Mouse (Mus musculus) E14TG2a.4 (cell line): Measurements from ENCODE around the gene Eppin.
A peak's percentile ranks its signal among the peaks of the same experiment; 100 is the strongest.
"Not testable (repeated sequence)": the region's sequence is repeated elsewhere in the genome, so short reads cannot be mapped to it uniquely, and the experiment has no call there.

Experiments
- H3K27me3 ChIP-seq: 2 replicates; pipeline ENCODE4 v1.6.1; 2014; ENCODE audit warnings: low read length, control low read depth; ENCODE audit not compliant: insufficient read depth
- H3K36me3 ChIP-seq: 2 replicates; pipeline ENCODE4 v1.6.1; 2014; ENCODE audit warnings: low read length, control low read depth; ENCODE audit not compliant: insufficient read depth
- H3K4me1 ChIP-seq: replicated peaks from 2 replicates; pipeline ENCODE4 v1.6.1; 2014; ENCODE audit warnings: low read depth, low read length, control low read depth
- H3K4me3 ChIP-seq: replicated peaks from 2 replicates; pipeline ENCODE4 v1.5.1; 2014; ENCODE audit warnings: mild to moderate bottlenecking, low read length
- H3K9me3 ChIP-seq: 2 replicates; pipeline ENCODE4 v1.6.1; 2014; ENCODE audit warnings: low read length, control low read depth
- CTCF ChIP-seq: conservative IDR thresholded peaks from 2 replicates; pipeline ENCODE4 v1.5.1; 2014; ENCODE audit warnings: low read length
- NANOG ChIP-seq: IDR thresholded peaks from 2 replicates; pipeline ENCODE4 v1.6.1; 2014; ENCODE audit warnings: borderline replicate concordance, low read length, mixed read lengths
- POU5F1 ChIP-seq: IDR thresholded peaks from 2 replicates; pipeline ENCODE4 v1.6.1; 2014; ENCODE audit warnings: low read length, borderline replicate concordance

Gene Eppin

GRCm38 (mm10) chr2:164593494-164593893, at the start of gene Eppin:
Eppin (minus strand) TSS chr2:164593594.
- TF ChIP-seq POU5F1: no peak
- TF ChIP-seq NANOG: no peak
- no peak for TF ChIP-seq CTCF
- Histone ChIP-seq H3K4me1 (peaks cover 17% of the 10 kb centered on the region), H3K9me3 (no peaks in the 10 kb centered on the region), H3K4me3 (no peak within 1 kb of the TSS), H3K36me3 (no peaks in the 10 kb centered on the region), H3K27me3 (no peaks in the 10 kb centered on the region)

GRCm38 (mm10) chr2:164641881-164642673, 48.7 kb upstream of the Eppin start:
- peaks cover 21% of the 10 kb centered on the region for H3K4me1 ChIP-seq
- no peaks in the 10 kb centered on the region for H3K27me3 ChIP-seq
- 0 out of 2 replicates have a peak overlapping the region, but pooled peaks have one; percentile 3 for H3K4me3 ChIP-seq
- no peaks in the 10 kb centered on the region for H3K36me3 ChIP-seq
- TF ChIP-seq CTCF (no peak), NANOG (no peak; the same call in 1 of the 2 replicates), POU5F1 (no peak)
- no peaks in the 10 kb centered on the region for H3K9me3 ChIP-seq

GRCm38 (mm10) chr2:164641129-164641528, 47.7 kb upstream of the Eppin start:
- H3K4me3 ChIP-seq: no peak overlapping the region
- peaks cover 21% of the 10 kb centered on the region for H3K4me1 ChIP-seq
- no peaks in the 10 kb centered on the region for H3K36me3 ChIP-seq
- H3K9me3 ChIP-seq: no peaks in the 10 kb centered on the region
- no peaks in the 10 kb centered on the region for H3K27me3 ChIP-seq
- no peak for TF ChIP-seq POU5F1

DNA sequence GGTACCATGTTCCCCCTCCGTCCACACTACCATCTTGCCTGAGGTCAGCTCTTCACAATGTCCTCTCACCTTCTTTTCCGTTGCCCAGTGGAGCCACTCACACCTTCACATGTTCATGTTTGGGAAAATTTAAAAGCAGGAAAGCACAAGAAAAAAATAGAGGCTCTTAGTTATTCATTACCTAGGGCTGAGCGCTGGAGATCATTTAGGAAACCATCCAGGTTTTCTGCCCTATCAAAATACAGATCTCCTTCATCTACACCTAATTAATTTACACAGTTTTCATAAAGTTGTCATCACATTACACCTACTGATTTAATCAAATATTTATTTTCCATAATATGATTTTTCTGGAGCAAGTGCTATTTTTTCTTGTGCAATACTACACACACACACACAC, 45.3 kb upstream of the Eppin start, which contains the start of gene Wfdc16:
TSS of gene Wfdc16 (minus strand) at position 101 of the 400 bp plus-strand sequence.
- Histone ChIP-seq H3K27me3 (0 out of 2 replicates have a peak, but pooled peaks cover 3% of the 10 kb centered on the region), H3K4me3 (no peak within 1 kb of the TSS), H3K4me1 (peaks cover 28% of the 10 kb centered on the region), H3K9me3 (no peaks in the 10 kb centered on the region), H3K36me3 (no peaks in the 10 kb centered on the region)
- TF ChIP-seq NANOG: no peak
- TF ChIP-seq POU5F1: no peak
- no peak for TF ChIP-seq CTCF

- H3K36me3 ChIP-seq: no peaks in the 10 kb centered on the region
- H3K9me3 ChIP-seq: no peaks in the 10 kb centered on the region
- no peak for TF ChIP-seq NANOG
- TF ChIP-seq CTCF: peak; percentile 69
- TF ChIP-seq POU5F1: no peak
- H3K4me3 ChIP-seq: peak overlapping the region; percentile 43; the same call in 1 of the 2 replicates
- H3K27me3 ChIP-seq: 0 out of 2 replicates have a peak, but pooled peaks cover 3% of the 10 kb centered on the region
- H3K4me1 ChIP-seq: peaks cover 6% of the 10 kb centered on the region; the same call in 1 of the 2 replicates
These were observed 41.9 kb upstream of the Eppin start for GRCm38 (mm10) chr2:164635266-164635665.

GRCm38 (mm10) chr2:164621775-164622174, 28.4 kb upstream of the Eppin start:
- Histone ChIP-seq H3K9me3 (peaks cover 6% of the 10 kb centered on the region), H3K27me3 (no peaks in the 10 kb centered on the region), H3K4me1 (no peaks in the 10 kb centered on the region), H3K36me3 (no peaks in the 10 kb centered on the region), H3K4me3 (no peak overlapping the region)
- TF ChIP-seq NANOG (no peak), CTCF (0 out of 2 replicates have a peak, but pooled peaks have one; percentile 2), POU5F1 (no peak)

GRCm38 (mm10) chr2:164619050-164619449, 25.7 kb upstream of the Eppin start:
- no peak for TF ChIP-seq CTCF
- TF ChIP-seq POU5F1: no peak
- TF ChIP-seq NANOG: no peak
- H3K27me3 ChIP-seq: no peaks in the 10 kb centered on the region
- no peaks in the 10 kb centered on the region for H3K4me1 ChIP-seq
- H3K9me3 ChIP-seq: peaks cover 6% of the 10 kb centered on the region
- H3K4me3 ChIP-seq: no peak overlapping the region
- no peaks in the 10 kb centered on the region for H3K36me3 ChIP-seq

DNA sequence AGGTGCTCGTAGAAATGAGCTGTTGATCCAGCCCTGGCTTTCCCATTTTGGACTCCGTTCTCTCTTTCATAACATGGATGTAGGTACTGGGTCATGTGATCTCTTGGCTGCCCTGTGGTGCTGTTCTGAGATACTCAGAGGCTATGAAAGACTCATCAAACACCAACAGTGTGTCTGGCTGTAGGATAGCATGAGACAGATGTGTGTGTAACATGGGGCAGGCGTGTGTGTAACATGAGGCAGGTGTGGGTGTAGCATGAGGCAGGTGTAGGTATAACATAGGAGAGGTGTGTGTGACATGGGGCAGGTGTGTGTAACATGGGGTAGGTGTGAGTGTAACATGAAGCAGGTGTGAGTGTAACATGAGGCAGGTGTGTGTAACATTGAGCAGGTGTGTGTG, 22.0 kb upstream of the Eppin start:
- no peak overlapping the region for H3K4me3 ChIP-seq
- no peaks in the 10 kb centered on the region for H3K36me3 ChIP-seq
- no peaks in the 10 kb centered on the region; the same call in 1 of the 2 replicates for H3K27me3 ChIP-seq
- H3K4me1 ChIP-seq: no peaks in the 10 kb centered on the region
- peaks cover under 1% of the 10 kb centered on the region; the same call in 1 of the 2 replicates for H3K9me3 ChIP-seq
- TF ChIP-seq NANOG: no peak
- no peak for TF ChIP-seq CTCF
- no peak for TF ChIP-seq POU5F1

GRCm38 (mm10) chr2:164613471-164613870, 20.1 kb upstream of the Eppin start, which contains the start of the genes Wfdc6b and Wfdc8:
Wfdc6b (plus strand) TSS chr2:164613522.
Wfdc8 (minus strand) TSS chr2:164613626.
- not testable (repeated sequence) for H3K36me3 ChIP-seq, H3K4me3 ChIP-seq, H3K4me1 ChIP-seq, H3K27me3 ChIP-seq, H3K9me3 ChIP-seq
